Mouse (Mus musculus) lung, adult 18-20 months (tissue): Measurements from ENCODE around the gene Rfc5.
A peak's percentile ranks its signal among the peaks of the same experiment; 100 is the strongest.

Experiments
- DNase-seq, 2 experiments: peaks; one replicate each; pipeline ENCODE4 v3.0.0; 2022; ENCODE audit warnings: mixed read lengths in 2 of 2

The Rfc5 gene

DNA sequence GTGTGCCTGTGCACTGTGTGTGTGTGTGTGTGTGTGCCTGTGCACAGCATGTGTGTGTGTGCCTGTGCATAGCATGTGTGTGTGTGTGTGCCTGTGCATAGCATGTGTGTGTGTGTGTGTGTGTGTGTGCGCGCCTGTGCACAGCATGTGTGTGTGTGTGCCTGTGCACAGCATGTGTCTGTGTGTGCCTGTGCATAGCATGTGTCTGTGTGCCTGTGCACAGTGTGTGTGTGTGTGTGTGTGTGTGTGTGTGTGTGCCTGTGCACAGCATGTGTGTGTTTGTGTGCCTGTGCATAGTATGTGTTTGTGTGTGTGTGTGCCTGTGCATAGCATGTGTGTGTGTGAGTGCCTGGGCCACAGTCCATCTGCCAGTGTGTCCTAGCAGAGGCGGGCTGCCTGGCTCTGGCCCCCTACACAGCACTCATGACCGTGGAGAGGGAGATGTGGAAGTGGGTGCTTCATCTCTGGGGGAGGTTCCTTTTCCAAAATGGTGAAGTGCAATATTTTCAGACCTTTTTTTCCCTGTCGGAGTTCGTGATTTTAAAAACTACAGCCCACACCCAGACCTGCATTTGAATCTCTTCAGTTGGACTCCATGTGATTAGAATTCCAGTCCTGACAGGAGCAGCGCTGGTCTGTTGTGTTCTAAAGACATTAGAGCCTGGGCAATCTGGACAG lies 14.3 kb downstream of the Rfc5 start:
- DNase-seq = no peak

DNA sequence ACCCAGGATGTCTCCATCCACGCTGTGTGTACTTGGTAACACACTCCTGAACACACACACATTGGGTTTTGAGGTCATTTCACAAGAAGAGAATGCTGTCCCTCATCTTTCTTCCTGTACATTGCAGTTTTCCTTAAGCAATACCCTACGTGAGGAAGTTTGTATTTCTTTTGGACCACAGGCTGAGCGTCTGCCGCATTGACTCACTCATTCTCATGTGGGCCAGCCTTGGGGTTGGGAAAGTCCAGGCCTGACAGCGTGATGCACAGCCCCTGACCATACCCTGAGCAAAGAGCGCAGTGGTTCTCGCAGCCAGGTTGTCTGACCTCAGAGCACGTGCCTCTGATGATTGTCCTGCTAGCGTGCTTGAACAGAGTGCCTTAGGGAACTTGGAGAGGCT lies 15.4 kb downstream of the Rfc5 start:
- DNase-seq = peak in 1 of 2 experiments; percentile 22

DNA sequence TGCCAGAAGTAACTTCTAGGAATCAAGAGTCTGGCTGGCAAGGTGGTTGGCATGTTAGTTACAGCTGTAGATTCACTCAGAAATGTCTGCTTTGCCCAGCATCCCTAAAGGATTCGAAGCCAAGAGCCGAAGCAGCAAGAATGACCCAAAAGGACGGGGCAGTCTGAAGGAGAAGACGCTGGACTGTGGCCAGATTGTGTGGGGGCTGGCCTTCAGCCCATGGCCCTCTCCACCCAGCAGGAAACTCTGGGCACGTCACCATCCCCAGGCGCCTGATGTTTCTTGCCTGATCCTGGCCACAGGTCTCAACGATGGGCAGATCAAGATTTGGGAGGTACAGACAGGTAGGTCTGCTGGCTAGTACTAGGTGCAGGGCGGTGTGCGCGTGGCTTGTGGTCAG lies 18.3 kb downstream of the Rfc5 start:
- no peak for DNase-seq

DNA sequence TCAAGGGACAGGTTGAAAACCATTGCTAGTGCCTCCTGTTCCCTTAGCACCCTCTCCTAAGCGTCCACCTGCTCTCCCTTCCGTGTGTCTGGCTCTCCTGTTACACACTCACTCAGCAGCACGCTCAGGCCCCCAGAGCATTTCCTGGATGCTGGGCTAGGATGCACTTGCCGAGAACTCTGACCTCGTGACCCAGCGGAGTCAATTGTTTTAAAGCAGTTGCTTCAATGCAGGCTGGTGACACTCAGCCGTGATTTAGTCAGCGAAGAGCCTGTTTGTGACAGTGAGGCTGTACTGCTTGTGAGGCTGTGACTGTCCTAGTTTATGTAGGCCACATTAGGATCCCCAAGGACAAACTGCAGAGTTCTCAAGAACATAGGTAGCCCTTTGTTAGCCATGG lies 21.6 kb downstream of the Rfc5 start:
- no peak for DNase-seq

DNA sequence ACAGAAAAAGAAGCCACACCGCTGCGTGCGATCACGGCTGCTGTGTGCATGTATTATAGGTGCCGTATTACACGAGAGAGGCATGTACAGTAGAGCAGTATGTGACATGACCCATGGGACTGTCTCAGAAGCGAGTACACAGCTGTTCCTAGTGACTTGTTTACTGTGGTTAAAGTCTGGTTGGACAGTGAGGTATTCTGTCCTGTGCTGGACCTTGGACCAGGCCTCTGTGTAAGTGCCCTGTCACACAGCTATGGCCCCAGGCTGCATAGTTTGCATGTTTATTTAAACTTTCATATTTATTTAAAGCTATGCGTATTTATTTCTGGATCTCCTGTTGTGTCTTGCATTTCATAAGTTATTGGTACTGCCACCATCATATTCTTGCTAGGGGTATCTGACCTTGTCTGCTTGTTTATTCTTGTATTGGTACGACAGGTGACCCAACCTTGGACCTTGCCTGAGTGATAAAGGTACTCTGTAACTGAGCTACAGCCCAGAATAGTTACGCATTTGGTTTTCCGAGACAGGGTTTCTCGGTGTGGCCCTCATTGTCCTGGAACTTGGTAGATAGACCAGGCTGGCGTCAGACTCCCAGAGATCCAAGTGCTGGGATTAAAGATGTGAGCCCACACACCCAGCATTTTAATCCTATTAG lies 22.8 kb downstream of the Rfc5 start:
- no peak for DNase-seq

DNA sequence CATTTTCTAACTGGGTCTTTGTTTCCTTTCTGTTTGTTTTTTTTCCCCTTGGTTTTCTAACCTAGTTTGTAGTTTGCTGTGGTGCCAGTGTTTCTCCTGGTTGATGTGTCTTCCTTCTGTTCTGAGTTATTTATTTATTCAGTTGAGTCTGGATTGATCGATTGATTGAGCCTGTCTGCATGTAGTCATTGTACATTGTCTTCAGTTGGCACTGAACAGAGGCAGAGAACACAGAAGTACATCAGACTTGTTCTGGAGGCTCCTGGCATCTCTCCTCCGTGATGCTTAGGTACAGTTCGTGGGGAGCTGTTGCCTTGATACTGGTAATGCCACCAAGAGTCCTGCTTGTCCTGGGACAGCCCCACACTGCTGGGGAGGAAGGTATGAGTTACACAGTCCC lies 24.0 kb downstream of the Rfc5 start:
- no peak for DNase-seq

DNA sequence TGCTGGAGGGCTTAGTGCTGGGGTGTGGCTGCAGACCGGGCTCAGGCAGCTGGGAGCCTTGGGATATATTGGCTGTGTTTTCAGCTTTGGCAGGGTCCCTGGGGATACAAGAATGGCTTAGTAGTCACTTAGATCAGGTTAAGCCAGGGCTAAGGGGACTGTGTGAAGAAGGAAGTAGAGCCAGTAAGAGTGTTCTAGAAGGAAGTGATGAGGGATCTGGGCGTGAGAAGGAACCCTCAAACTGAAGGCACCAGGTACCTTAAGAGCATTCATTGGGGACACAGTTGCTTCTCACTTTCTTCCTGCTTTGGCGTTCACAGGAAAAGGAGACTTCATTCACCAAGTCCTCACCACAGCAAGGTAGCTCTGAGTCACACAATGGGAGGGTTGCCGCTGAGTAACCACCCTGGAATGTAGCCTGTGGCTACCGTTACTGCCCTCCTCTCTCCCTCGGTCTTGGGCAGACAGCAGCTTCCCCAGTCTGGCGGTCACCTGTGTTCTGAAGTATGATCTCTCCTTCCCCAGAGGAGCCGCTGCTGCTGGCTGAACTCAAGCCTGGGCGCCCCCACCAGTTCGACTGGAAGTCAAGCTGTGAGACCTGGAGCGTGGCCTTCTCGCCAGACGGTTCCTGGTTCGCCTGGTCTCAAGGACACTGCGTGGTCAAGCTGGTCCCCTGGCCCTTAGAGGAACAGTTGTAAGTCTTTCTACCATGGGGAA lies 25.6 kb downstream of the Rfc5 start:
- peak; percentile 76 to 84 for DNase-seq

DNA sequence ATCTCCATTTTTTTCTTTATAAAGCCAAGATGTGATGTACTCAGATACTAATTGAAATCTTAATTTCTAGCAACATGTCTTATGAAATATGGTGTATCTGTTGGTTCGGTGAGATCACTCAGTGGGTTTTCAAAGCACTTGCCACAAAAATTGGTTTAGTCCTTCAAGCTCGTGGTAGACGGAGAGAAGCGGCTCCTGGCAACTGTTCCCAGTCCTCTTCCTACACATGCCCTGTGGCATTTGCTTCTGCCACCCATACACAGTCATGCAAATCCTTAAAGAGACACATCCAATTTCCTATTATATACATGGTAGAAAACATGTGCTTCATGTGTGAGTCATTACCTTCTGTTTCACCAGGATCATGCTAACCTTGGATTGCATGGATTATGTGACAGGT lies 27.3 kb downstream of the Rfc5 start:
- no peak for DNase-seq

DNA sequence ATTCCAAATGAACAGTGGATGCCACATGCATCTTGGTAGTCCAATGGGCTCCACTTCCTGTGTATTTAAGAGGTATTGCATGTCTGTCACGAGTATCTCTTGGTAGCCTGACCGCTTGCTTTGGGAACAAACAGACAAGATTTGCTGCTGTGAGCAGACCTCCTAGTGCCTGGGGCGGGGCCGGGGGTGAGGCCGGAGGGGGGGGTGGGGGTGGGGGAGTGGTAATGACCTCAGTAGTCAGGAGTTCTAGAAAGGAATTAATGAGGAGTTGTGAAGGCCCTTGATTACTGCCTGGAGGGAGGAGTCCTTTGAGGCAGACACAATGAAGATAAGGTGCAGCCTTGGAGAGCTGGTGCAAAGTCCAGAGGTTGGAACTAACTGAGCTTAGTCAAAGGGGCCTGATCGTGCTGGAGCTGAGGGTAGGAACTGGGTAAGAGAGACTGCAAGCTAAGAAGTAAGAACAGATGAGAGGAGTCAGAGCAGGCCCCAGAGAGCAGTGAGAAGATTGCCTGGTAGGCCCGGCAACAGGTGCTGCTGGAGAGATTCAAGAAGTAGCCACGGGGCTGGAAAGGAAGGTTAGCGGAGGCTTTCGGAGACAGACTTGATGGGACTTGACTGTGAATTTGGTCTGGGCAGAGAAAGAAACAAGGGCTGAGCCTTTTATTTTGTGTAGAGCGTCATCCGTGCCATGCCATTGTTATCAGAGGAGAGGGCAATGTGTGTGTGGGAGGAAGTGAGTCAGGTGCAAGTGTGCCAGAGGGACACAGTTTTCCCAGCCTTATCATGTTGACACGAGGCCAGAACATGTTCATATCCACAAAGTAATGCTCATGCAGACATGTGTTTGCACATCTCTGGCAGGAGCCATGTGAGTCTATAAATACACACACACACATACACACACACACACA lies 28.0 kb downstream of the Rfc5 start:
- peak; percentile 26 to 49 for DNase-seq

DNA sequence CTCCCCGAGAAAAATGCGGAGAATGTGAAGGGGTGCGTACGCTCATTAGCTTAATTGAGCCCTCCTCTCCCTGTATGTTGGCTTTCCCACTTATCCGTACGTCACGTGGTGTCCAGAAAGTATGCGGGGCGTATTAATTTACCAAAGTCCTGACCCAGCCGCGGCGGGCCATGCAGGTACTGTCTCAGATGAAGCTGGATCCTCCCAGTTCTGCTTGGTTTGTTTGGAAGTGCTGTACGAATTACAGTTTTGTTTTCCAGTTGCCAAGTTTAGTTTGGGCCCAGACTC lies 28.7 kb downstream of the Rfc5 start:
- DNase-seq = peak; percentile 70 to 73

DNA sequence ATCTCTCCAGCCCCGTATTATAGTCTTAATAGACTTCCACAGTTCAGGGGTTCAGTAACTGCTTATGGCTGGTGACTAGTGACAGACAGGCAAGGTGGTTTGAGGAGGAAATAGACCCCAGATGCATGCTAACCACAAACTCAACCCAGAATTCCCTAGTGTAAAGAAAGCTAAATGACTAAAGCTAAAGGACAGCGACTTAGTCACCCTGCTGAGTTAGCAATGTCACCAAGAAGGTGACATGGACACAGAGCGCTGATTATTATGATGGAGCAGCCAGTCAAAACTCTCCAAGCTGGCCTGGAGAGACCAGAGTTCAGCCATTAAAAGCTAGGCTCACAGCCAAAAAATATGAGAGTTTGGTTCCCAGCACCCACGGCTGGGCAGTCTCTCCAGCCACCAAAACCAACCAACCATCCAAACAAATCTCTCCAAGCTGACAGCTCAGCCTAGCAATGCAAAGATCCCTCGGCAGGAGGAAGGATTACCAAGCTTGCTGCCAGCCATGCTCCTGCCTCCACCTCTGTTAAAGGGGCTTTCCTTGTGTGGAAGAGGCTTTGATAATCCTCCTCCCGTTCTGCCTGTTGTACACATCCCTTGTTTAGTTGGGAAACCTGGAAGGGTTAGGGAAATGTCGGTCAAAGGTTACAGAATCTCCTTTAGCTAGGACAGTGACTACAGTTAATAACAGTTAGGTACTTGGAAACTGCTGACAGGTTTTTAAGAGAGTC lies 29.2 kb downstream of the Rfc5 start:
- DNase-seq = no peak

DNA sequence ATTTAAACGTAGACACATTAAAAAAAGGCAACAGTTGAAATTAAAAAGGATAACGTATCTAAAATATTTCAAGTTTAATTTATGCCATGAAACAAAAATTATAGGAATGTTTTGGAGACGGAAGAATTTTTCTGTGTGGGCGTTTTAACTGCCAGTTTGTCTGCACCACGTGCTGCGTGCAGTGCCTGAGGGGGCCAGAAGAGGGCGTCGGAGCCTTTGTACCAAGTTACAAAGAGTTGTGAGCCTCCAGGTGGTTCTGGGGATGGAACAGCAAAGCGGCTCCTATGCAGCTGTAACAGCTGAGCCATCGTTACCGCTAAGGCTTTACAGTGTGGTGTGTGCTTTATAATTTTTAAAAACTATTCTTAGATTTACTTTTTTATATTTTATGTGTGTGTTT lies 30.1 kb downstream of the Rfc5 start:
- DNase-seq = peak; percentile 57 to 68

DNA sequence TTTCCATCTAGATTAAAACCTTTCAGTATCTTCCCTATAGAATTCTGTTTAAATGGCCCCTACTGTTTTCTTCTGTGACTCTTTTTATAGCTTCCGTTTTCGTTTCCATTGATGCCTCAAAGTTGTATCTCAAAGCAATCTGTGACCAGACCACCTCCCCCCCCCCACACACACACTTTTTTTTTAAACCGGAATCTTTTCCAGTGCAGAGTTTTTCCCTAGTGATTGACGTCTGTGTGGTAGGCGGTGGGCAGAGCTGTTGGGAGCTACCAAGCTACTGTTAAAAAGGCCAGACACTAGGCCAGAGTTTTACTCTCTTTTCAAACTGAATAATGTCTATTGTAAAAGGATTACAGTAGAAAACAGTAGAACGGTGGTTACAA lies 30.6 kb downstream of the Rfc5 start:
- DNase-seq = no peak

DNA sequence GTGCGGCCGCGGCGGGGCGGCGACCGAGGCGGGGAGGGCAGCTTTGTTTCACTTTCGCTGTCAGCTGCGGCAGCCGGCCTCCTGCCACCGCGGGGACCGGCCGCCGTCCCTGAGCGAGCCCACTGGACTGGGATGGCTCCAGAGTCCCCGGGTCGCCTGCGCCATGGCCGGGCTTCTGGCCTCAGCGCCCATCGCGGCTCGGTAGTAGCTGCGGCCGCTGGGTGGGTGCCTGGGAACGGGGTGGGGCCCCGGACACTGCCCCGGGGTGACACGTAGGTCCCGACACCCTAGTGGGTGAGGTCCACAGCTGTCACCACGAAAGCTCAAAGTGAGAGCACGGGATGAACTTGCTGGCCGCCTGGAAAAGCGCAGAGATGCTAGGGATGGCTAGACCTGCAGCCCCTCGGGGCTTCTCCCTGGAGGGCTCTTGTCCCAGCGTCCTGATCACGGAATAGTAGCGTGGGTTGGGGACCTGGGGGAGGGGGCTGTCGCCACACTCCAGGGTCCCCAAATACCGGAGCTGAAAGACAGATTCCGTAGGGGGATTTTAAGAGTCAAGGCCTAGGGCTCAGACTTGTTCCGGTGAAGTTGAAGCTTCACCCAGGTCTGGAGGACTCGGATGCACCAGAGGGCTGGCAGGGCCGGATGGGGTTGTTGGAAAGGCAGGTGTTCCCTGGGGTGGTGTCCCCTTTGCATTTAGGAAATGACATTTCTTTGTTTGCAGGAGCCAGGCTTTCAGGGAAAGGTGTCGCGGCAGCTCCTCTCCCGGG lies 31.2 kb downstream of the Rfc5 start:
- peak in 1 of 2 experiments; percentile 17 for DNase-seq

DNA sequence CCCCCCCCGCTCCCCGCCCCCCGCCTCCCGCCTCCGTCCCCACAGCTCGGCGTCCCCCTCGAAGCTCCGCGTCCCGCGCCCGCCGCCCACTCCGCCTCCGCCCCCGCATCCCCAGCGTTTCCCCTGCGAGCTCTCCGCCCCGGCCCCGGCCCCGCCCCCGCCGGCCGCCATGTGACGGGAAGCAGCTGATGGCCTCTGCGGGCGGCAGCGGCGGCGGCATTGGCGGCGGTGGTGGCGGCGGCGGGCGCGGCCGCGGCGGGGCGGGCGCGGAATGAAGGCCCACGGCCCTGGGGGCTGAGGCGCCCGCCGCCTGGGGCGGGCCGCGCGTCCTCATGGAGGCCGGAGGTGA lies 31.7 kb downstream of the Rfc5 start, which contains the start of gene Wsb2:
TSS of gene Wsb2 (plus strand) at position 176 of the 349 bp plus-strand sequence.
- peak; percentile 84 to 89 for DNase-seq

DNA sequence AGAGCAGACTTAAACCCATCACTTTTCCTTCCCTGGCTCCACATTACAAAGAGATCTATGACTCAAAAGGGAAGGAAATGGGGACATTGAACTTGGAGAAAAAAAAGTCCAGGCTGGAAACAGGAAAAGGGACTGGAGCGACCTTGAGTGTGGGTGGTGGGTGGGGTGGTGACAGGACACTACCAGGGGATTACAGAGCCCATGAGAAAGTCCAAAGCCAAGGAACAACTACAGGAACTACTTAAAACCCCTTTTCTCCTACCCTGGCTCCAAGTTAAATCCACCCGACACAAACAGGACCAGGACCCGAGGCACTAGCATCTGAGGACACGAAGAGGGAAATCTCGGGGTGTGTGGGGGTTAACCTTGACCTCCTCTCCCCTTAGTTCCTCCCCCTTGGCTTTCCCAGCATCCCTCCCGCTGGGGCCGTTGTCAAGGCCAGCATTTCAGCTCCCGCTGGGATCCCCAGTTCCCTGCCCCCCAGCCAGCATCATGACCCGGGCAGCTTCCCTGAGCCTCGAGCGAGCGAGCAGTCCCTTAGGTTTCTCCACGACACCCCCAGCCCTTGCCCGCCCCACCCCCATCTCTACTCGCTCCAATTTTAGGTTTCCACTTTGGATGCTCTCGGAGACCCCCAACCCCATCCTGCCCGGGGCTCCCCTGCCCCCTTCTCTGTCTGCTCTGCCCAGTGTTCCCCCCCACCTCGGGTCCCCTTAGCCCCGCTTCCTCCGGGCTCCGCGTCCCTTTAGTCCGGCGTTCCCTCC lies 32.3 kb downstream of the Rfc5 start:
- DNase-seq = peak; percentile 53 to 60

DNA sequence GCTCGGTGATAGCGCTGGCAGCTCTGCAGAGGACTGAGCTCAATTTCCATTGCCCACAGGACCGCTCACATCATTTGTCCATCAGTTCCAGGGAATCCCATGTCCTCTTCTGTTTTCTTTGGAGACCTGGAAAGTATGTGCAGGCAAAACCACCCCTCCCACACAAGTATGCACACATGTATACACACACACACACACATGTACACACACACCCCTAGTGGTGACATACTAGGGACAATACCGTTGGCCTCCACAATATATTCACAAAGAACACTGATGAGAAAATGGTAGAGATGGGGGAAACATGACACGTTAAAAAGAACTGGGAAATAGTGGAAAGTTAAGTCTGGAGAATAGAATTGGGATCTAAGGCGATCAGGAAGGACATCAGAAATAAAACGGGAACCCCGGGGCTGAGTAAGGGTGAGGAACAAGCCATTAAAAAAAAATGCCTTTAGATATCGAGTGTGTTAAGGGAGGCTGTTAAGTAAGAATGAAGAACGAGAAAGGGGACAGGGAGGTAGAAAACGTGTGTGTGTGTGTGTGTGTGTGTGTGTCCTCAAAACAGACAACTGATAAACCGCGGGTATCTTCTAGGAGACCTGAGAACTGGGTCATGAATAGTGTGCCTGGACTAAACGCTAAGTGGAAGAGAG lies 33.1 kb downstream of the Rfc5 start:
- no peak for DNase-seq

DNA sequence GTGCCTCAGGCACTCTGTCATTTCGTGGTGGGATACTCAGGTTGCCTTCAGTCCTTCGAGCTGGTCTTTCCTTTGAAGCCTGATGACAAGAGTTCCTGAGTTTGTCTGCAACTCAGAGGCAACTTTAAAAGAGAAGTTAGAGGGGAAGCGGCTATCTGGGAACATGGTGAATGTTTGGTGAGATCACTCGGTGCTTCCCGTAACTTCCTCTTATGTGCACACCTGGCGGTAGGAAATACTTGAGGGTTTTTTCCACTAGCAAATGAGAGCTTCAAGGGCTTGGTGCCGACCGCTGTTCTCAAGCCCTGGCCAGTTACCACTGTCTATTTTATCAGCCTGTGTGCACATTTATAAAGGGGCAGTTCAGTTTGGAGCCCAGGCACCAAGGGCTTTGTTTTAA lies 34.7 kb downstream of the Rfc5 start:
- peak in 1 of 2 experiments; percentile 28 for DNase-seq

DNA sequence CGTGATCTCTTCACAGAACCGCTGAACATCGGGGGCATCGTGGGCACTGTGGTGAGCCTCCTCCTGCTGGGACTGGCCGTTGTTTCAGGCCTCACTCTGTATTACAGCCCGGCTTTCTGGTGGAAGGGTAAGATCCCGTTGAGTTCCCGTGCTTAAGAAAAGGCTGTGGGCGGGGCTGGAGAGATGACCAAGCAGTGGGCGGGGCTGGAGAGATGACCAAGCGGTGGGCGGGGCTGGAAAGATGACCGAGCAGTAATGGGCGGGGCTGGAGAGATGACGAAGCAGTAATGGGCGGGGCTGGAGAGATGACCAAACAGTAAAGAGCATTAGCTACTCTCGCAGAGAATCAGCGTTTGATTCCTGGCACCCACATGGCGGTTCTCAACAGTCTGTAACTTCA lies 40.6 kb downstream of the Rfc5 start:
- DNase-seq = peak; percentile 71 to 77

DNA sequence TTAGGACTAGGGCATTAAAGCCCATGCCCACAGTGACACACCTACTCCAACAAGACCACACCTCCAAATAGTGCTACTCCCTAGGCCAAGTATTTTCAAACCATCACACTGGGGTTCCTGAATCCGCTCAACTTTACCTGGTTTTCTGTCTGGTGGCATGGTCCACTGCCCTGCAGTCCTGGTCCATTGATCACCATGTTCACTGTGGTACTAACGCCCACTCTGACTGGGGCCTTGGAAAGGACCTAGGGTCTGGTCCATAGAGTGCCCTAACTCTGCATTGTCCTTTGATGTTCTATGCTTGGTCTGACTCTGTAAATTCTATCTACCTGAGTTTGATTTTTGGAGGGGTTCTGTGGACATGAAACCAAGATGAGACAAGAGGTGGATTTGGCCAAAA lies 41.0 kb downstream of the Rfc5 start:
- DNase-seq = no peak
